Mouse (Mus musculus): ENCODE measurements around the gene Ergic1.

Ergic1 gene

GRCm38 (mm10) chr17:26574701-26575100 is 13.4 kb downstream of the Ergic1 start:
- in situ Hi-C loops (cut with MboI, MseI), result no loop called here

- in situ Hi-C loops (cut with MboI, MseI), result no loop called here
These were observed 14.7 kb downstream of the Ergic1 start for GRCm38 (mm10) chr17:26575786-26576690.

GRCm38 (mm10) chr17:26576833-26577232 is 15.5 kb downstream of the Ergic1 start:
- in situ Hi-C loops (cut with MboI, MseI), result no loop called here

DNA sequence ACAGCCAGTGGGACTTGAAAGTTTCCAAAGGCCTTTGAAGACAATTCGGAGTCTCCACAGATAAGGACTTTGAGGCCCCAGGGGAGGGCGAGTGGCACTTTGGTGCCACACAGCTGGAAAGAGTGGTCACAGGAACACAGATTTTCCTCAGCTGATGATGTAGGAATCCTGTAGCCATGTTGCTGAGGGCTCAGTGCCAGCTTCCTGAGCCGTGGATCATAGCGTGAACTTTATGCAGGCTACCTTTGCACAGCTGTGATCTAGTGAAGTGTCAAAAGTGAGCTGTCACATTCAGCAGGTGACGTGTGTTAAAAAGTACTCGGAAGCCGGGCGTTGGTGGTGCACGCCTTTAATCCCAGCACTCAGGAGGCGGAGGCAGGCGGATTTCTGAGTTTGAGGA is 16.0 kb downstream of the Ergic1 start:
- in situ Hi-C loops (cut with MboI, MseI), result no loop called here

- in situ Hi-C loops (cut with MboI, MseI), result no loop called here
These were observed 16.9 kb downstream of the Ergic1 start for GRCm38 (mm10) chr17:26578162-26578561.

- in situ Hi-C loops (cut with MboI, MseI), result no loop called here
These were observed 17.5 kb downstream of the Ergic1 start for GRCm38 (mm10) chr17:26578771-26579170.

DNA sequence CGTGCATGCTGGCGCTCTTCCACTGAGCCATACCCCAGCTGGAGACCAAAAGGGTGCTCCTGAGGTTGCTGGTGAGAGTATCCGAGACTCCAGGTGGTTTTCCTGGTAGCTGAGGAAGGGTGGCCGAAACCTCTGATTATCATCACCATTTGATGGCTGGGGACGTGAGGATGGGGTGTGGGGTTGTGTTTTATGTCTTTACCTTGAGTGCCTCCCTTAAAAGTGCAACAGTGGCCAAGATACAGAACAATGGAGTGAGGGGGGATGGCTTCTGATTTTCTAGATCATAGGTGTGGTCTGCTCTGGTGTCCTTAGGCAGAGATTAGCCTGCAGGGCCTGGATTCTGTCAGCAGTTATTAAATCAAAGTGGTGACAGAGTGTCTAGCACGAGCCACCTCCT is 18.1 kb downstream of the Ergic1 start:
- in situ Hi-C loops (cut with MboI, MseI), result no loop called here

DNA sequence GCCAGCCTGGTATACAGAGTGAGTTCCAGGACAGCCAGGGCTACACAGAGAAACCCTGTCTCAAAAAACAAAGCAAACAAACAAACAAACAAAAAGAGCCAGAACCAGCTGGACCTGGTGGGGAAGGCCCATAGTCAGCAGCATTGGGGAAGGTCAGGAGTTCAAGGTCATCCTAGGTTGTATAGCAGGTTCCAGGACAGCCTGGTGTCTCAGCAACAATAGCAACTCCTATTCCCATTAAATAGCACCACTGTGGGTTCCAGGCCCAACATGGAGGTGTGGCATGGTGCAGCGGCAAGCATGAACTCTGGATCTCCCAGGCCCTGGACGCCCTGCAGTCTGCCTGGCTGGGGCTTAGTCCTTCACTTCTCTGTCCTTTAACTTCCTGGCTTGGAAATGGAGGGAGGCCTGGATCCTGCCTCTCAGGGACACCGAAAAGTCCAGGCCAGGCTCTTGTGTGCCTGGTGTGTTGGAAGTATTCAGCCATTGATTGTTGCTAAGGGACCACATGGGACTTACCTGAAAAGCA is 19.6 kb downstream of the Ergic1 start:
- in situ Hi-C loops (cut with MboI, MseI), result no loop called here

DNA sequence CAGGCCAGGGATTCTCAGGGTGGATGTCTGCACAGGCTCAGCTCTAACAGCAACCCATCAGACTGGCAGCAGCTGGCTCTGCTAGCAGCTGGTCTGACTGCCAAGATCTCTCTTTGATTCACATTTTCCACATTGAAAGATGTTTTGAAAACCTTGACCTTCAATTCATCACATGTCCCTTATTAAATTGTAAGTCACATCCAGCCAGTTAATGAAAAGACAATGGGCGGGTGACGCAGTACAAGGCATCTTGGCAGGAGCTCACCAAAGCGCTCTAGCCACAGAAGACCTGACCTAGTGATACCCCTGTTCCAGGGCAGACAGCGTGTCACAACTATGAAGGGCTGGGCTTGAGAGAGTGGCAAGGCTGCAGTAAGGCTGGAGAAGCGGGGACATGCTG is 21.0 kb downstream of the Ergic1 start:
- in situ Hi-C loops (cut with MboI, MseI), result no loop called here

GRCm38 (mm10) chr17:26583056-26583455 is 21.8 kb downstream of the Ergic1 start:
- in situ Hi-C loops (cut with MboI, MseI), result no loop called here

DNA sequence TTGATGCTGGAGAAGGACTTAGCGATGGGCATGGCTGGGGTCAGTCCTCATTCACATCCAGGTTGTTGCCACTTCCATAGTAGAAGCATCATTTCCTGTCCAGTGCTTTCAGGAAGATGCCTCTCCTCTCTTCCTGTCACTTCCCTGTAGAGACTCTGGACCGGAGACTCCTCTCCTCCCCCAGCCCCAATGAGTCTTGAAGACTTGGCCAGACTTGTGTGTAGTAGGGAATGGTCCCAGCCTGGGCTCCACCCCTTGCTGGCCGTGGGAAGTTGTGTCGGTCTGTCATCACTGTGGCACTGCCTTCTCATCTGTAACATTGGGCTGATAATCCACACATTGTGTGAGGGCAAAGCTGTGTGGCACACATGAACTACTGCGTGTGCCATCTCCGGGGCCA is 22.3 kb downstream of the Ergic1 start:
- in situ Hi-C loops (cut with MboI, MseI), result no loop called here

DNA sequence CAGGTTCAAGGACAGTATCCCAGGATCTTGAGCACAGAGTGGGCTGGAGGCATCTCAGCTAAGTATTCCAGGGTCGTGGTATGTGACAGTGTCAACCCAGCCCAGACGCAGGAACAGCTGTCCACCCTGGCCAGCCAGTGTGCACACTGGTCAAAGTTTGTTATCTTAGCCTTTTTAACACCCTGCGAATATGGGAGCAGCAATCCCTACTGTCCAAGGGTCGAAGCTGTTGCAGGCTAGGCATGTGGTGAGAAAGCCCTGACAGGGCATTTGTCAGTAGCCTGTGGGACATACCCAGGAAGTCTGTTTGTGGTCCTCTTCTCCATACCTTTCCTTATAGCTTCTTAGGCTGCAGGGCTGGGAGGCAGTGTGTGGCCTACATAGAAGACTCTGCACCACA is 22.8 kb downstream of the Ergic1 start:
- in situ Hi-C loops (cut with MboI, MseI), result no loop called here

DNA sequence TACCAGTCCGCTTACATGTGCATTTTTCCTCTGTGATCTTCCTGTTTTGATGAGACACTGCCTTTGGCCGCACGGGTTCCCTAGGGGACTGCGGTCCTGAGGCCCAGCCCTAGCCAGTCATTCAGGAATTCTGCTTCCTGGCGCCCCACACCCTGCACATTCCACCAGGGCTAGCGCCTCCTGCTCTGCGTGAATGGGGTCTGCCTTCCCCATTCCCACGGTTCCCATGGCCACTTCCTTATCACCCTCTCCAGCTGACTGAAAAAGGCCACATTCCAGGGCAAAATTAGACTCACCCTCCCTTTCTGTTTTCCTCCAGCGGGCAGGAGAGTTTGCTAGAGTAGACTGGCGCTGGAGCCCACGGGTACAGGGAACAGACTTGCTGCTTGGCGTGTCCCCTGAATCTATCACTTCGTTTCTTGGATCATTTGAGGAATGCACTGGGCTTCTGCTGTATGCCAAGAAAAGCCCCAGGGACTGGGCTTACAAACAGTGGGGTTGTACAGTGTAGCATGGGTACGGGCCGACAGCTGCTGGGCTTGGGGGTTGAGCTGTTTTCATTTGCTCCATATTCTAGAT is 23.4 kb downstream of the Ergic1 start:
- in situ Hi-C loops (cut with MboI, MseI), result no loop called here

GRCm38 (mm10) chr17:26587961-26588487 is 26.7 kb downstream of the Ergic1 start:
- in situ Hi-C loops (cut with MboI, MseI), result no loop called here

GRCm38 (mm10) chr17:26592510-26592909 is 31.2 kb downstream of the Ergic1 start:
- in situ Hi-C loops (cut with MboI, MseI), result no loop called here

DNA sequence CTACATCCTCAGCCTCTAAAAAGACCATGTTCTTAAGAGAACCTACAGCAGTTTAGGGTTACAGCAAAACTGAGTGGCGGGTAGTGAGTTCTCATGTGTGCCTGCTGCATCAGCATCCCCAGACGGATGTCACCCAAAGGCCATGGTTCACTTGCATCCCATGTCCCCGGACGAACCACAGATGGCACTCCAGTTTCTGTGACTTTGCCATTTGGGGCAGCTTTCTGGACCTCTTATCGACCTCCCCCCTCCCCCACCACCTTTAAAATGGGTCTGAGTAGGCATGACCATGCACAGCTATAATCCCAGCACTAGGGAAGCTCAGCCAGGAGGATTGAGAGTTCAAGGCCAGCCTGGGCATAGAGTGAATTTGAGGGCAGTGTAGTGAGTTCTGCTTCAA is 31.9 kb downstream of the Ergic1 start:
- in situ Hi-C loops (cut with MboI, MseI), result no loop called here

GRCm38 (mm10) chr17:26594171-26594570 is 32.9 kb downstream of the Ergic1 start:
- in situ Hi-C loops (cut with MboI, MseI), result no loop called here

- in situ Hi-C loops (cut with MboI, MseI), result no loop called here
These were observed 33.7 kb downstream of the Ergic1 start for GRCm38 (mm10) chr17:26594958-26595357.

DNA sequence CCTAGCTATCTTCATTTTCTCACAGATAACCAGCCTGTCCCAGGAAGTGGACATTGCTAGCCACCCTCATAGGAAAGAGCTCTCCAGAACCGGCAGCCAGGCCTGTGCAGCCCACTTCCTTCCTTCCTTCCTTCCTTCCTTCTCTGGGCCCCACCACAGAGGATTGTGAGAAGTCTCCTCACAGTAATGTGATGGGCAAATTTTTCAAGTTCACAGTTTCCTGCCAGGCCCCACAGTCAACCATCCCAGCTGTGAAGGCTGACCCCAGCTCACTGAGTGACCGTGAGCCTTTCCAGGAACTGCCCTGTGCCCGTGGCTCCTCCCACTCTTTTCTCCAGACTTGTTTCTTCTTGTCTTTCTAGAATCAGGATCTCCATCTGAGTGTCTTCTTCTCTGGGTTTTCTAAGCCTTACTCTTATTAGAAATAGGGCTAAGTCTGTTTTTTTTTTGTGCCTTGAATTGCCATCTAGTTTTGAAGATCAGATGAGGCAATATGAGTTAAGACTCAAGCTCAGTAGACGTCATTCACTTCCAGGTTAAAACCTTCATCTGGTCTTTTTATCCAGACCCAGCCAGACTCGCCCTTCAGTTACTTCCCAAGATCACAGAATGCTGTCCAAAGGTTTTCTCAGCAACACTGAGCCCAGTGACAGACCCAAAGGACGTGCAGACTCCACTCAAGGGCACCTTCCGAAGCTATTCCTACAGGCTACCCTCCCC is 34.3 kb downstream of the Ergic1 start:
- in situ Hi-C loops (cut with MboI, MseI), result no loop called here

DNA sequence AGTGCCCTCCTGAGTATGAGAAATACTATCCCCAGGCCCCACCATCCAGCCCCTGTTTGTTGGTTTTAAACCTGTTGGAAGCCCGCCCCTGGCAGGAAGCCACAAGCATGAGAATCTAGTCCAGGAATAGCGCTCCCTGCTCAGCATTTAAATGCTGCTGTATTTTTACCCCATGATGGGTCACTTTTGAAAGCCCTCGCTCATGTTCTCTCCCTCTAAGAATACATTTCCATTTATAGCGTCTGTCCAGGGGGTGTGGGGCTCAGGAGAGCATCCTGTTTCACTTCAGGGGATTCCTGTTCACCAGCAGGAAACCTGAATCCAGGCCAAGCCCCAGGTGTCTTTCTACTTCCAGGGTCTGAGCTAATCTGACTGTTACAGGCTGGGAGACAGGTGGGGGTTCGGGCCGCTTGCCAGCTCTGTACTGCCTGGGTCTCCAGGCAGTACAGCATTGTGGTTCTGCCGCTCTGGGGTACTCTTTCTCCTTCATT is 34.9 kb downstream of the Ergic1 start:
- in situ Hi-C loops (cut with MboI, MseI), result no loop called here

DNA sequence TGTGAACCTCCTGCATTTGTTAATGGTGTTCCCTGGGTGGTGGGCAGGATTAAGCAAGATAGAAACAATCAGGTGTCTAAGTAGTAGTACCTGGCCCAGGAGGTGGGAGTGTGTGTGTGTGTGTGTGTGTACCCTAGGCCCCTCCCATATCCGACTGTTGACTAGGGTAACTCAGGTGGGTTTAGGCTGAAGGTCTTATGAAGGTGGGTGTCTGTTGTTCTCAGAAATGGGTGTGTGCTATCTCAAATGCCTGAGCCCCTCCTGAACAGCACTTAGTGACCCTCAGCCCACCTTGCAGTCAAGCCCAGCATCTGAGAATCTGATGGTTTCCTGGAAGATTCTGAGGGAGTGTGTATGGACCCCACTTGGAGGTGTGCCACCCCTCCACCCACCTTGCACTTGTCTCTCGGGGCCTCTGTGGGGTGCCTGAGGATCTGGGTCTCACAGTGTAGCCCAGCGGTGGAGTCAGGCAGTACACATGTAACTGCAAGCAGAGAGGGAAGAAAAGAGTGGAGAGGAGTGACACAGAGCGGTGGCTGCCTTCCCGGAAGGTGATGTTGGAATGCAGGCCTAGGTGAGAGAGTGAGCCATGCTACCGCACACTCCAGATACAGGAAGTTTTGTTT is 35.7 kb downstream of the Ergic1 start:
- in situ Hi-C loops (cut with MboI, MseI), result no loop called here

All from T-helper 1 cell (primary cell).